Mouse (Mus musculus) c-Kit-negative CD71-positive TER-119-positive erythroid progenitor cells, embryonic 14.5 days (primary cell): ENCODE measurements around the gene Scap.
A peak's percentile ranks its signal among the peaks of the same experiment; 100 is the strongest.

ENCODE experiments used
- DNase-seq: peaks from one replicate; pipeline ENCODE4 v3.0.0-alpha.2; 2013; ENCODE audit warnings: low read depth, low spot score

Gene Scap

GRCm38 (mm10) chr9:110333135-110333895, at the start of gene Scap:
TSS of gene Scap (plus strand) at chr9:110333288.
- peak; percentile 84 for DNase-seq

GRCm38 (mm10) chr9:110284075-110284697, 48.9 kb upstream of the Scap start:
- no peak for DNase-seq

- DNase-seq, result no peak
Measured at GRCm38 (mm10) chr9:110287321-110287924, 45.7 kb upstream of the Scap start.

- no peak for DNase-seq
Measured at GRCm38 (mm10) chr9:110293254-110293718, 39.8 kb upstream of the Scap start.

- DNase-seq, result no peak
Measured at GRCm38 (mm10) chr9:110293873-110294415, 39.1 kb upstream of the Scap start.

GRCm38 (mm10) chr9:110294786-110295185, 38.3 kb upstream of the Scap start:
- no peak for DNase-seq

GRCm38 (mm10) chr9:110296867-110297627, 36.0 kb upstream of the Scap start:
- DNase-seq, result peak; percentile 49

GRCm38 (mm10) chr9:110304516-110304915, 28.6 kb upstream of the Scap start:
- no peak for DNase-seq

GRCm38 (mm10) chr9:110304969-110305651, 28.0 kb upstream of the Scap start, which contains the start of gene Elp6:
TSS of gene Elp6 (plus strand) at chr9:110305173.
- peak; percentile 84 for DNase-seq

- DNase-seq, result no peak
Measured at GRCm38 (mm10) chr9:110306371-110306770, 26.7 kb upstream of the Scap start.

GRCm38 (mm10) chr9:110314706-110315105, 18.4 kb upstream of the Scap start:
- DNase-seq, result no peak

- no peak for DNase-seq
Measured at GRCm38 (mm10) chr9:110315410-110315809, 17.7 kb upstream of the Scap start.

GRCm38 (mm10) chr9:110315904-110316303, 17.2 kb upstream of the Scap start:
- no peak for DNase-seq

GRCm38 (mm10) chr9:110316503-110316902, 16.6 kb upstream of the Scap start:
- DNase-seq, result no peak

GRCm38 (mm10) chr9:110320769-110321168, 12.3 kb upstream of the Scap start:
- DNase-seq, result no peak

GRCm38 (mm10) chr9:110322972-110323371, 10.1 kb upstream of the Scap start:
- DNase-seq, result no peak

- DNase-seq, result no peak
Measured at GRCm38 (mm10) chr9:110324181-110324580, 8.9 kb upstream of the Scap start.

GRCm38 (mm10) chr9:110328178-110328577, 4.9 kb upstream of the Scap start:
- DNase-seq, result no peak

GRCm38 (mm10) chr9:110328946-110329630, 4.0 kb upstream of the Scap start:
- no peak for DNase-seq

- DNase-seq, result no peak
Measured at GRCm38 (mm10) chr9:110329655-110330054, 3.4 kb upstream of the Scap start.
